Mouse (Mus musculus): ENCODE measurements around the gene 4931422A03Rik. TPM values are rescaled to one million over a fixed set of nuclear protein-coding genes. Genes with fewer than 3 reads are reported as not detected.
"Not testable (repeated sequence)": the region's sequence is repeated elsewhere in the genome, so short reads cannot be mapped to it uniquely, and the experiment has no call there.

The 4931422A03Rik gene
- not detected for total RNA-seq (2021)
- long read RNA-seq, experiment 1, partial matches to known transcripts = 0 of 1 reads
- long read RNA-seq, experiment 1, other reads (novel, unspliced or antisense) = 1 of 1 reads
- long read RNA-seq, experiment 2, partial matches to known transcripts = 0 of 3 reads
- long read RNA-seq, experiment 2, other reads (novel, unspliced or antisense) = 3 of 3 reads

DNA sequence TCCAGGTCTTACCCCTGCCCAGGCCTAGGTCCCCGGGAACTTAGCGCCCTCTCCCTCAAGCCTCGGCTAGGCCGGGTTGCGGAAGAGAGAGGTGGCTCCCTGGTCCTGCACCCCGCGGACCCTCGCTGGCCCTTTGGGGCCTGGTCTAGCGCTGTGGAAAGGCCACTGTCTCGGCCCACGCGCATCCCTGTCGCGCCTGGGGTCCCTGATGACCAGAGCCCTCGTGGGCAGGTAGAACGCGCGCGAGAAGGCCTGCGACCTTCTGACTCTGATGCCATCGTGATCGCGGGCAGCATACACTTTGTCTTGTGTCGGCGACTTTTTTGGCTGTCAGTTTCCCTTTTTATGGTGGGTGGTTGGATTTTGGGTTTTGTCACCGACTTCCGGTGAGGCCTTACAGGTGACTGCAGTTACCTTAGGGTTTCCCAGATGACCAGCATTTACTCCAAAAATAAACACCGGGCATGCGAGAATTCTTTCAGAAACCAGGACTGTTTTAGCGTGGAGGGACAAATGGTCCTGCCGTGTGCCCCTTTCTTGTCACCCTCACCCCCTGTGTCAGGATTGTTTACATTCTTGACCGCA is at the start of gene 4931422A03Rik:
TSS of gene 4931422A03Rik (minus strand) at position 223 of the 585 bp plus-strand sequence.
- no peak for DNase-seq (ENCODE audit: low spot score in 2 of 2)

DNA sequence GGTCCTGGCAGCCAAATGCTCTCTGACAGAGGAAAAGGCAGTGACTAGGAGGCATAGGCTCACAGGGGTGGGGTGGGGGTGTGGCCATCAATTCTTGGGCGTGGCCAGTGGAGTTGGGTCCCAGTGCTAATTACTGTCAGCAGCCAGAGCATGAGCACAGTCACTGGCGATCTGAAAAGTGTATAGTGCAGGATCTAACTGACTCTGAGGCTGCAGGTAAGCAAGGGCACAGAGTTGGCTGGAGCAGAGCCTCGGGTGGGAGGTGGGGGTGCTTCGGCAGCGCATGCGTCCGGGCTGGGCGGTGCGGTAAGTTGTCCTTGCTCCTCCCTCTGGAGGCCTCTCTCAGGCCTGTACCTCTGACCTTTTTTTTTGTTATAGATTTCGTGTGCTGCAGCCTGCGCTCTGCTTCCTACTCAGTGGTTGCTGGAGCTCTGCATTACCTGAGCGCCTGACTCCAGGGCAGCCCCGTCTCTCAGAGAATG is 41.6 kb upstream of the 4931422A03Rik start, which contains the start of gene Cd59b:
TSS of gene Cd59b (plus strand) at position 146 of the 482 bp plus-strand sequence.
- peak in 1 of 2 experiments; percentile 38 for DNase-seq (ENCODE audit: low spot score in 2 of 2)

DNA sequence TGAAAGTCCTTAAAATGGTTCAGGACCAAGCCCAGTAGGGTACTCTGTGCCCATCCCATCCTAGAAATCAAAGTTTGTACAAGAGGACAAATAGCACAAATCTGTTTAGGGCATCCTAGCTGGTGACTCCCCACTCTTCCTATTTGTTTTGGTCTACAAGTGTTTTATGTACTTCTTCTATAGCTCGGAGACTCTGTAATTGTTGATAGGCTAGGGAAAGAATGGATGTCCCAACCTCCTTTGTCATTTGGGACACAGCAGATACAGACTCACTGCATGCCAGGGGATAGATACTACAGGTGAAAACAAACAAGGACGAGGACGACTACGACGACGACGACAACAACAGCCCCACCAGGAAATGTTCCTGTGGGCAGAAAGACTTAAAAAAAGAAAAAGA is 40.3 kb upstream of the 4931422A03Rik start, which contains the start of gene Gm10799:
TSS of gene Gm10799 (minus strand) at position 101 of the 400 bp plus-strand sequence.
- not testable (repeated sequence) for DNase-seq (ENCODE audit: low spot score in 2 of 2)

DNA sequence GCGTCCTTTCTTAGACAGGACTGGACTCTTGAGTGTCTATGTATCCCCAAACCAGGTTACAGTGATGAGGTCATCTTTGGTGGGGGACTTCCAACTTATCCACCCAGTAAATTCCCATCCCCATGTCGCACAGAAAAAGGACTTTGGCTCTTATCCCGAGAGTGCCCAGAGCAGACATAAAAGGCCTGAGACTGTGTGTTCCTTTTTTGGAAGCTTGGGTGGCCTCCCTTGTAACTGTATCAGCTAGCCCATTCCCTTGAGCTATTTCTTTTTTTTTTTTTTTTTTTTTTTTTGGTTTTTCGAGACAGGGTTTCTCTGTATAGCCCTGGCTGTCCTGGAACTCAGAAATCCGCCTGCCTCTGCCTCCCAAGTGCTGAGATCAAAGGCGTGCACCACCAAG is 37.4 kb upstream of the 4931422A03Rik start, which contains the start of gene Gm10912:
TSS of gene Gm10912 (plus strand) at position 301 of the 400 bp plus-strand sequence.
- DNase-seq (ENCODE audit: low spot score in 2 of 2) = not testable (repeated sequence)

DNA sequence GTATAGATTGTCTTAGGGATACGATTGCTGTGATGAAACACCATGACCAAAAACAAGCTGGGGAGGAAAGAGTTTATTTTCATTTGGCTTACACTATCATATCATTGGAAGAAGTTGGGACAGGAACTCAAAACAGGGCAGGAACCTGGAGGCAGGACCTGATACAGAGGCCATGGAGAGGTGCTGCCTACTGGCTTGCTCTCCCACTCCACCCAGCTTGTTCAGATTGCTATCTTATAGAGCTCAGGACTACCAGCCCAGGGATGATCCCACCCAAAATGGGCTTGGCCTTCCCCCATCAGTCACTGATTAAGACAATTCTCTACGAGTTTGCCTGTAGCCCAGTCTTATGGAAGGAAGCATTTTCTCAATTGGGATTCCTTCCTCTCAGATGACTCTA is 36.0 kb upstream of the 4931422A03Rik start:
- DNase-seq (ENCODE audit: low spot score in 2 of 2) = no peak

DNA sequence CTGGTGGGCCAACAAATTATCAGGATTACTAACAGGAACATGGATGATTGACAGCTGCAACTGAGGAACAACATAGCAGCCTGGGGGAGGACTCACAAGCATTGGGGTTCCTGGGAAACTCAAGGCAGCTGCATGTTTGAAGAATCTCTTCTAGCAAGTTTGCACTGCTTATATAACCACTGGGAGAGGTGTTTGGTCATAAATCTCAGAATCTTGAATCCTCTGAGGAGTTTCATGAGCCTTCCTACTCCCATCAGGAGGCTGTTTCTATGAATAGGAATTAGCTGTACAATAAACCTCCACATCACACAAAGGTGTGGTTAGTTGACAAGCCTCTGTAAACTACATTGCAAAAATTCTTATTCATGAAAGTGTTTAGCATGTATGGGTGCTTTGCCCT is 34.5 kb upstream of the 4931422A03Rik start:
- DNase-seq (ENCODE audit: low spot score in 2 of 2) = no peak

DNA sequence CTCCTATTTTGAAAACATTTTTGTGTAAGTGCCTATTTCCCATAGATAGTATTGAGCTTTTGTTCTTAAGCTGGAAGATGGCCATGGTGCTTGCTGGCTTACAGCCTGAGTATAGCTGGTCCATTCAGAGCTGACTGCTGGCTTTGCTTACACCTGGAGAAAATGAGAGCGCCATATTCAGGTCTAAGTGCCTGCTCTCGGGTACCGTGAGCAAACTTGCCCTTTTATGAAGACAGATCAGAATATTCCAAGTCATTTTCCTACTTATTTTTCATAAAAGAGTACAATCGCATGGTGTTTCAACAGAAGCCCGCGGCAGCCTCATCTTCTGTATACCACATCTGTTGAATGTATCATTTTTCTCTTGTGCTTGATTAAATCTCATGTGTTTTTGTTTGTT is 32.8 kb upstream of the 4931422A03Rik start:
- no peak for DNase-seq (ENCODE audit: low spot score in 2 of 2)

DNA sequence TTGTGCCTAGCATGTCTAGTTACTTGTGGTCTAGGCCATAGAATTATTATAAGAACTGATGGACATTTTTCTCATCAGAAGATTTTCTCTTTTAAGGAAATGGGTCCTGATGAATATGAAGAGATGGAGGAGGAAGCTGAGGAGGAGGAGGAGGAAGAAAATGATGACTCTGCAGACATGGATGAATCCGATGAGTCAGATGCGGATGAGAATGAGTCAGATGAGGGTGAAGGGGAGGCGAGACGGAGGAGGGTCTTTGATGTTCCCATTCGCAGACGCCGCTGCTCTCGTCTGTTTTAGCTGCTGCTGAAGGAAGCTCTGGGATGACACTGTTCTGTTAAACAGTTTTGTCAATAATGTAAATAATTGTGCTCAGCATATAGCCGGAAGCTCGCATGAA is 31.6 kb upstream of the 4931422A03Rik start:
- DNase-seq (ENCODE audit: low spot score in 2 of 2) = no peak

DNA sequence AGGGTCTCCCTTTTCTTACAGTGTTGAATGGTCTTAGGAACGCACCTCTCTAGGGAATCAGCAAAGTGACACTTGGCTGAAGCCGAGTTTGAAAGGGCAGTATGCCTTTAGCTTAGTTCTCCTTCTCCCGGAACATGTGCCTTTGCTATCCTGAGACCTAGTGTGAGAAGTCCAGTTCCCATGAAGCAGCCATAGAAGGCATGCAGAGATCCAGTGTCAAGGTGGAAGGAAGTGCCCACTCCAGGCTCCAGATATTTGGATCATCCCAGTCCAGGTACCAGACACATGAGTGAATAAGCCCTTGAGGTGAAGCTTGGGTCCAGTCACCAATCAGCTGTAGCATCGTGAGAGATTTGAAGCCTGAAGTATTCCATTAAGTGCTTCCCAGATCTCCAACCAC is 30.8 kb upstream of the 4931422A03Rik start:
- no peak for DNase-seq (ENCODE audit: low spot score in 2 of 2)

DNA sequence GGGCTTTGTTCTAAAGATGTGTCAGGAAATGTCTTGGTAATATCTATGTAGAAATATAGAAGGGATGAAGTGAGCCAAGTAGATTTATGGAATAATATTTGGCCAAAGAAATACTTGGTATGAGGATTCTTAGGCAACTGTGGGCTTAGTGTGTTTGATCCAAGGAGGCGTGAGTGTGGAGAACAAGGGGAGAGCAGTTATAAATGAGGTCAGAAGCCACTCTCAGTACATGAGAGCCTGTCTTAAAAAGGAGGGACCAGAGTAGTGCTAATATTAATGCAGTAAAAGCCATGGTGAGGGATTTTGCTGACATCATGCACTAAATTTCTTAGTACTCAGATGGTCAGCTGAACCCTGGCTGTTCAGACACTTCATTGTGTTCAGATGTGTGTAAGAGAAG is 30.2 kb upstream of the 4931422A03Rik start:
- DNase-seq (ENCODE audit: low spot score in 2 of 2) = no peak

DNA sequence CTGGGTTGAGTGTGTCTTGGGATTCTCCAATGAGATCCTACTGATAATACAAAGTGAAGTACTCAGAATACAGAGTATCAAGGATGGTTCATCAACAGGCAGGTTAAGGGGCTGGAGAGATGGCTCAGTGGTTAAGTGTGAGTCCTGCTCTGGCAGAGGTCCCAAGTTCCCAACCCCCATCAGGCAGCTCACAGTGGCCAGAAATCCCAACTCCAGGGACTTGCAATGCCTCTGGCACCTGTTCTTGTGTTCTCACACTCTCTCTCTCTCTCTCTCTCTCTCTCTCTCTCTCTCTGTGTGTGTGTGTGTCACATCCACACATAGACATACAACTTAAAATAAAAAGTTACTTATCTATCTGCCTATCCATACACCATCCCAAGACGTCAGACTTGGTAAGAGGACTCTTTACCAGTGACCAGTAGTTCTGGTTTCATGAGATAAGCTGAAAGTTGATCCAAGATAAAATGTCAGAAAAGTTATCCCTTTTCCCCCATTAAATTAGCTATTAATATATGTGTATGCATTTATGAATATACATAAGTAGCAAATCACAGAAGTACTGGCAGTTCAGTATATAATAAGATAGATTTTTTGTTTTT is 16.4 kb upstream of the 4931422A03Rik start:
- no peak for DNase-seq (ENCODE audit: low spot score in 2 of 2)

DNA sequence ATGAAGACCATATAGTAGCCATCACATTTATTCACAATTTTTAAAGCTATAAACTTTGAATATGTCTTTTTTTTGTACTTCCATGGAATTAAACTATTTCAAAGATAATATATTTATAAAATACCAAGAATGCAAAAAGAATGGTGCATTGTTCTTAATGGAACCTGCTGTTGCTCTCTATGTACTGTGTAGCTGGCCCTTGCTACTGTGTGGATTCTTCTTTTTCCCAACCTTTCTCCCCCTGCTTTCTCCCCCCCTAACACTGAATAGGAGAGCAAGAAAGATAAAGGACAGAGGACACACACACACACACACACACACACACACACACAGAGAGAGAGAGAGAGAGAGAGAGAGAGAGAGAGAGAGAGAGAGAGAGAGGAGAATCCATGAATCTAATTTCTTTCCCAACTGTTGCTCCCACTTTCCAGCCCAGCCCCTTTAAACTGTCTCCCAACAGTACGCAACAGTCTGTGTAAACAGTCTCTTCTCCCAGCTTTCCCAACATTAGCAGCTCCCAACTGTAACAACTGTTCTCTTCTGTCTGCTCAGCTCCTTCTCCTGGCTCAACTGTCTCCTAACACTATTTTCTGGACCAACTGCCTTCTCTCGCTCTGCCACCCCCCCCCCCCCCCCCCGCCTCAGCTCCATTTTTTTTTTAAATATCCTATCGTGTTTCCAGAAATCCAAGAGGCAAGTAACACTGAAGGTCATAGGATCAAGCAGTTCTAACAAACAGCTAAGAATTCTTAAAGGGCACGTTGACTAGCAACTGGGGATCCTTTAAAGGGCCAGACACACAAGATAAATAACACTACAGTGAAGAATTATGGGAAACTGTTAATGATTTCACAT is 15.7 kb upstream of the 4931422A03Rik start:
- DNase-seq (ENCODE audit: low spot score in 2 of 2) = no peak

DNA sequence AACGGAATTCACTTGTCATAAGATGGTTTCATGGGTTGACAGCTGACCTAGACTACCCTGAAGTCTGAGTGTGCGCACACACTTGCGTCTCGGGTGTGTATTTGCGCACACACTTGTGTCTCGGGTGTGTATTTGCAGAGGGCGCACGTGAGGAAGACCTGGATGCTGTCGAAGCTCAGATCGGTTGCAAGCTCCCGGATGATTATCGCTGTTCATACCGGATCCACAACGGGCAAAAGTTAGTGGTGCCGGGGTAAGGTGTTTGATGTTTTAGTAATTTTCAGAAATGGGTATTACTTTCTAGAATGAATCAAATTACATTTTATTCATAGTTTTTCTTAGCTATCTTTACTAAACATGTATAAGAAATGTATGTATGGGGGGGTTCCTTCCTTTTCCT is 14.6 kb upstream of the 4931422A03Rik start:
- DNase-seq (ENCODE audit: low spot score in 2 of 2) = no peak

DNA sequence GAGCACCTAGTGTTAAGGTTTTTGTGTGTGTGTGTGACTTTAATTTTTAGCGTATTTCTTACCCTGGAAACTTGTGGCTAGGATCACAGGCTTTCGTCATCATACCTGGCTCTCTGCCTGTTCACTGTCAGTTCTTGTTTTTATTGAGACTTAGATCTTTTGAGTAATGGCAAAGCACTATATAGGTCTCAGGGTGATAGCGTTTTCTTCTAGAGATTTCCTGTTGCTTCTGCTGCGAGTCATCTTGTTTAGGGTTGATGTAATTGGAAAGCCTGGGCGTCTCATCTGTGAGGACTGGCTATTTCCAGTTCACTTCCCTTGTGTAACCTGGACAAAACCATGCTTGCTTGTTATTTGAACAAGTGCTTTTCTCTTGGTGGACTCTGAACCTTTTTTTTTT is 13.5 kb upstream of the 4931422A03Rik start:
- no peak for DNase-seq (ENCODE audit: low spot score in 2 of 2)

DNA sequence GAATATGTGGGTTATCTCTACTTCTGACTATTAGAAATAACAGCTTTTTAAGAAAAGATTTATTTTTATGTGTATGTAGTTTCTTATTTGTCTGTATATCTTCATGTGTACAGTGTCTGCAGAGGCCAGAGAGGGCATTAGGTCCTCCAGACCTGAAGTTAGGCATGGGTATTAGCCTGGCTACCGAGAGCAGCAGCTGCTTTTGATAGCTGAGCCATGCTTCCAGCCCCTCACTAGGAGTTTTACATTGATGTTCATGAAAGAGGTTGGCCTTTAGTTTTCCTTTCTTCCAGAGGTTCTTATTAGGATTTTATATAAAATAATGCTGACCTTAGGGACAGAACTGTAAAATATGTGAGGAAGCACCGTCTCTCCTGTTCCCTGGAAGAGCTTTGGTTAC is 10.1 kb upstream of the 4931422A03Rik start:
- DNase-seq (ENCODE audit: low spot score in 2 of 2) = no peak

DNA sequence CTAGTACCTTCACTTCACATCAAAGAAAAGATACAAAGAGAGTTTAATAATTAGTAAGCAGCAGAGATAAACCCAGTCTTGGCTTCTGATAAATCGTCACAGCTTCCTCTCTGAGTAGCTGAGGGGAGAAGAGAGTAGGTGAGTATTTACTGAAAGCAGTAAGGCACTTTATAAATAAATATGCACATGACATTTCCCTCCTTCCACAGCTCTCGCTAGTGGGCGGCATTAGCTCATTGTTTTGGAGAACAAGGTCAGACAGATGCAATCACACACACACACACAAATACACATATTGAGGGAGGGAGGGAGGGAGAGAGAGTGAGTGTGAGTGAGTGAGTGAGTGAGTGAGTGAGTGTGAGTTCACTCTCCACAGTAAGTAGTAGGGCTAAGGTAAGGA is 8.2 kb upstream of the 4931422A03Rik start:
- no peak for DNase-seq (ENCODE audit: low spot score in 2 of 2)

DNA sequence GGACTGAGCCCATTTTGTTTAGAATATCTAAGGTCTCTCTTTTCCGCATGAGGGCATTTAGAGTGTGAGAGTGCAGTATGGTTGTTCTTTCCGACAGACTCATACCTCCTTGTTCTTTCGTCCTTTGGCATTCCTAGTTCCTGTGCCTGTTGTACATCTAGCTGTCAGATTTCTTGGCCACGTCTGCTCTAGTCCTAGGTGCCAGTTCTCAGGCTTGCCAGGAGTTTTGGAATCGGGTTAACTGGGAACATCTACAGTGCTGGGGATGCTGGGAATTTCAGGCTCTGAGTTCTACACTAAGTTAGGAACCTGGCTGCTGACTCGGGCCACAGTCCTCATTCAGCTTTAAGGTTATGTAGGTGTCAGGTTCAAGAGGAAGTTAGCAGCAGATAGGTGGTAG is 7.4 kb upstream of the 4931422A03Rik start:
- no peak for DNase-seq (ENCODE audit: low spot score in 2 of 2)

DNA sequence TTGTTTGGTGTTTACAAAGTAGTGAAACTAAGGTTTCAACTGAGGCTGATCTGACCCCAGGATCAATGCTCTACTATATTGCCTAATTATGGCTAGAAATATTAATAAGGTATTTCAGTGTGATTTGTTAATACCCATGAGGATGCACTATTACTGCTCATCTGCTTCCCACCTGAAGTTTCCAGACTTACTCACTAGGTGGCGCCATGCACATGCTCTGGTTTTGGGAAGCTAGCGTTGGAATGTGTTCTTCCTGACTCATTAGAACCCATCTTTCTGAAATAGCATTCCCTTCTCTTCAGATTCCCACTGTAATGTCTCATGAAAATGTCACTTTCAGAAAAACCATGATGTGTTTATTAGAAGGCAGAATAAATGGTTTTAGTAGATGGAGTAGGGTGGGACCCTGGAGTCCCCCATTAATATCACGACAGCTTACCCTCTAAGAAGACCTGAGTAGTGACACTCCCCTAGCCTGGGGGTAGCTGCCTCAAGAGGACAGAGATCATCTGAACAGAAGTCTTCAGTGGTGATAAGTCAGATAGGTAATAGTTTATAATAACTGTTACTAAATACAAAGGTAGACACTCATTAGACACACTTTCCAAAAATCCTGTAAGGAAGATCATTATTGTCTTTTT is 6.8 kb upstream of the 4931422A03Rik start:
- peak in 1 of 2 experiments; percentile 37 for DNase-seq (ENCODE audit: low spot score in 2 of 2)

DNA sequence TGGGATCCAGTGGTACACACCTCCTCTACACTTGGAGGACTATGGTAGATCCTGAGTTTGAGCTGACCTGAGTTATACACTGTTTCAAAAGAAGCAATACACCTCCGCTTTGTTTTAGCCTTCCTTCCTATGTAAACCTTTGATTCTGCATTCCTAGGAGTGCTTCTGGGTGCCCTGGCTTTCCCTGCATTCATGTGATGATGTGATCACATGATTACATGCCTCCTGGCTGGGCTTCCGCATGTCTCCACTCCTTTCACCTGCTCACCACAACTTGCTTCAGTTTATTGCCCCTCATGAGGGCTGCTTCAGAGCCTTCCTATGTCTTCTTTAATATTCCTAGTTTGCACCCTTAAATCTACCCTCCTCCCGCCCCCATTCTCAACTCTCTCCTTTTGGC is 3.9 kb upstream of the 4931422A03Rik start:
- DNase-seq (ENCODE audit: low spot score in 2 of 2) = no peak

DNA sequence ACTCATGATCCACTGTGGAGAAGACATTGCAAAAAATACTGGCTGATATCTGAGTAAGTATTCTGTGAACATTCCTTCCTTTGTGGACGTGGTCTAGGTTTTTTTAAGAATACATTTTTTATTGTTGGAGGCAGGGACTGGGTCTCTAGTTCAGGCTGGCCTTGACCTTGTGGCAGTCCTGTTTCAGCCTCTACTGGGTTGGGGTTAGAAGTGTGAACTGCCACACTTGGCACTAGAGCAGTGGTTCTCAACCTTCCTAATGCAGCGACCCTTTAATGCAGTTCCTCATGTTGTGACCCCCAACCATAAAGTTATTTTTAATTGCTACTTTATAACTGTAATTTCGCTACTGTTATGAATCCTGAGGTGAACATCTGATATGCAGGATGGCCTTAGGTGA is 2.2 kb upstream of the 4931422A03Rik start:
- no peak for DNase-seq (ENCODE audit: low spot score in 2 of 2)

DNA sequence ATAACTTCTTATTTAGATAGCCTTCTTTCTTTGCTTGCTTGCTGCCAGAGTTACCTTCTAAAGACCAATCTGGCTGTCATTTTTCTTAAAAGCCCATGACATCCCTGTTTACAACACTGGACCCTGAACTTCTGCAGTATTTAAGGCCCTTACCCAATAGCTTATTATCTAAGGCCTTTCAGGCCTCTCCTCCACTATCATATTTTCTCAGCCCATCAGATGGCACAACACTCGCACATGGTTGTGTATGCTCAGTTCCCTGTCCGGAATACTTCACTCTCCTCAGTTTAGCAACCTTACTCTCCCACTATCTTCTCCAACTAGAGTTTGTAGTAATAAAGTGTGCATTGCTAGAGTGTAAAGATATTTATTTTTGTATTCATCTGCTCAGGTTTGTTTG is 913 bp upstream of the 4931422A03Rik start:
- no peak for DNase-seq (ENCODE audit: low spot score in 2 of 2)

All from gastrocnemius, postnatal 4 days (tissue).